Mouse (Mus musculus) left cerebral cortex, postnatal 4 days (tissue): ENCODE results near the gene Ugt1a2. TPM values are rescaled to one million over a fixed set of nuclear protein-coding genes. Genes with fewer than 3 reads are reported as not detected.
"Not testable (repeated sequence)": the region's sequence is repeated elsewhere in the genome, so short reads cannot be mapped to it uniquely, and the experiment has no call there.

ENCODE experiments used
- DNase-seq: peaks from one replicate; pipeline ENCODE4 v3.0.0-alpha.2; 2022
- intact Hi-C: fragments of 180-260 bp; cut with DNase I; formaldehyde crosslinking; loops from one replicate; pipeline ENCODE4 v1.15.1; 2025
- total RNA-seq, 2 experiments: library from RNA; stranded (reverse); gene quantifications; 2 replicates each; pipeline ENCODE4 v1.2.3; 2021

Ugt1a2 gene
- total RNA-seq, 2 experiments from 2014 or later = 0.38 TPM; not detected in 1

GRCm38 (mm10) chr1:88217144-88217543 is 16.7 kb downstream of the Ugt1a2 start:
- intact Hi-C loops = no loop called here
- no peak for DNase-seq

- intact Hi-C loops = no loop called here
These were observed 17.2 kb downstream of the Ugt1a2 start for GRCm38 (mm10) chr1:88217576-88217975.

GRCm38 (mm10) chr1:88218051-88218450 is 17.6 kb downstream of the Ugt1a2 start:
- intact Hi-C loops = no loop called here
- DNase-seq = no peak

More at GRCm38 (mm10) chr1:88217576-88217975, 17.2 kb downstream of the Ugt1a2 start:
- no peak for DNase-seq

GRCm38 (mm10) chr1:88218591-88218990 is 18.2 kb downstream of the Ugt1a2 start:
- DNase-seq = no peak
- intact Hi-C loops = no loop called here

GRCm38 (mm10) chr1:88219054-88219453 is 18.7 kb downstream of the Ugt1a2 start:
- intact Hi-C loops = no loop called here
- no peak for DNase-seq

GRCm38 (mm10) chr1:88220336-88220735 is 19.9 kb downstream of the Ugt1a2 start:
- no peak for DNase-seq
- intact Hi-C loops = no loop called here

- intact Hi-C loops = no loop called here
- DNase-seq = no peak
These were observed 21.8 kb downstream of the Ugt1a2 start for GRCm38 (mm10) chr1:88222216-88222615.

- DNase-seq, intact Hi-C loops: not testable (repeated sequence)
These were observed 22.7 kb downstream of the Ugt1a2 start for GRCm38 (mm10) chr1:88223011-88223515.

- DNase-seq = no peak
- intact Hi-C loops = no loop called here
These were observed 23.2 kb downstream of the Ugt1a2 start for GRCm38 (mm10) chr1:88223591-88223990.

- no peak for DNase-seq
- intact Hi-C loops = no loop called here
These were observed 23.8 kb downstream of the Ugt1a2 start for GRCm38 (mm10) chr1:88224029-88224776.

GRCm38 (mm10) chr1:88225301-88225700 is 24.9 kb downstream of the Ugt1a2 start:
- intact Hi-C loops, DNase-seq: not testable (repeated sequence)

GRCm38 (mm10) chr1:88225741-88226140 is 25.3 kb downstream of the Ugt1a2 start:
- no peak for DNase-seq
- intact Hi-C loops = no loop called here

- no peak for DNase-seq
- intact Hi-C loops = no loop called here
These were observed 26.4 kb downstream of the Ugt1a2 start, which contains the start of gene Mroh2a for GRCm38 (mm10) chr1:88226670-88227379. Gene Mroh2a (plus strand): TSS chr1:88226986.

- no peak for DNase-seq
- intact Hi-C loops = no loop called here
These were observed 27.1 kb downstream of the Ugt1a2 start for GRCm38 (mm10) chr1:88227482-88227881.

- DNase-seq = no peak
- intact Hi-C loops = no loop called here
These were observed 27.7 kb downstream of the Ugt1a2 start for GRCm38 (mm10) chr1:88228121-88228520.

- intact Hi-C loops = no loop called here
- DNase-seq = no peak
These were observed 29.2 kb downstream of the Ugt1a2 start for GRCm38 (mm10) chr1:88229566-88229965.

- DNase-seq = no peak
- intact Hi-C loops = no loop called here
These were observed 29.6 kb downstream of the Ugt1a2 start for GRCm38 (mm10) chr1:88229986-88230385.

GRCm38 (mm10) chr1:88230421-88230820 is 30.0 kb downstream of the Ugt1a2 start:
- intact Hi-C loops = no loop called here
- DNase-seq = no peak

GRCm38 (mm10) chr1:88230981-88231802 is 30.8 kb downstream of the Ugt1a2 start:
- intact Hi-C loops = no loop called here
- DNase-seq = no peak

- no peak for DNase-seq
- intact Hi-C loops = no loop called here
These were observed 31.6 kb downstream of the Ugt1a2 start for GRCm38 (mm10) chr1:88231803-88232499.
